Mouse (Mus musculus): ENCODE measurements around the gene Nos1ap. TPM values are rescaled to one million over a fixed set of nuclear protein-coding genes. Genes with fewer than 3 reads are reported as not detected.

Nos1ap gene
- polyA plus RNA-seq (2012; fragmentation: generic; extraction: Trizol) = 0.14 TPM
- long read RNA-seq, experiment 1, partial matches to known transcripts = 0 of 5 reads
- long read RNA-seq, experiment 1, other reads (novel, unspliced or antisense) = 5 of 5 reads
- long read RNA-seq, experiment 2, partial matches to known transcripts = 0 of 1 reads
- long read RNA-seq, experiment 2, other reads (novel, unspliced or antisense) = 1 of 1 reads

DNA sequence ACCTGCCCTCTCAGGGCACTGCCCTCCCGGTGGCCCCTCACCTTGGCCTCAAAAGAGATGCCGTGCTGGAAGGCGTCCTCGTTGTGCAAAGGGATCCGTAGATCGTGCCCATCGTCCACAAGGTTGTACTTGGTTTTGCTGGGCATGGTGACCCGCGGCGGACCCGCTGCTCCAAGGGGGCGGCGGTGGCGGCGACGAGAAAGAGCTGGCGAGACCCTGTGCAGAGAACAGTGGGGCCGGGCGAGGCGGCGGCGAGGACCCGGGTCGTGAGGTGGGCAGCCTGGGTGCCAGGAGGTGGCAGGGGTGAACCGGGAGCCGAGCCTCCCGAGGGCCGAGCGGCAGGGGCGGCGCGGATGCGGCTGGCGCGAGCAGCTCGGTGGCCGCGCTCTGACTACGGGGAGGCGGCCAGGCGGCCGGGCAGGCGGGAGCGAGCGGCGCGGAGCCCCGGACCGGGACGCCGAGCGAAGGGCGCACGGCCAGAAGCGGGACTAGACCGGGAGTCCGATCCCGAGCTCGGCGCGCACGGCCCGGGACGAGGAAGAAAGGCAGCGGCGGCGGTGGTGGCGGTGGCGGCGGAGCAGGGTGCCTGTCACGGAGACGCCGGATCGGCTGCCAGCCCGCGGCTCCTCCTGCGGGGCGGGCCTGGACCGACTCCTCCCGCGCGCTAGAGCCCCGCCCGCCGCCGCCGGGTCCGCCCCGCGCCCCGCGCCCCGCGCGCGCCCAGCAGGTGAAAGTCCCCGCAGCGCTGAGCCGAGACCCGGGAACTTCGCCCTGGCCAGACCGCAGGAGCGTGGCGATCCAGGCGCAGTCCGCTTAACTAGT lies at the start of gene Nos1ap:
Gene Nos1ap (minus strand): TSS at position 643 of the 822 bp plus-strand sequence.
- Histone ChIP-seq H3K79me2 (ENCODE audit: control insufficient read depth, insufficient read depth) (no peaks in the 10 kb centered on the region), H3K79me3 (ENCODE audit: low read depth) (no peaks in the 10 kb centered on the region), H3K27me3 (ENCODE audit: control insufficient read depth, insufficient read depth, insufficient read length) (peaks cover 36% of the 10 kb centered on the region), H3ac (ENCODE audit: control insufficient read depth, insufficient read length, low read depth) (peak within 1 kb of the TSS; percentile 72), H3K4me3 (ENCODE audit: insufficient read depth, poor library complexity, severe bottlenecking) (peak within 1 kb of the TSS; percentile 29), H3K36me3 (ENCODE audit: control insufficient read depth, insufficient read depth) (no peaks in the 10 kb centered on the region)
- no peak for TF ChIP-seq MYOG (IDR thresholded peaks at IDR 0.05; ENCODE audit: control insufficient read depth, extremely low read depth, insufficient read length)
- no peak for TF ChIP-seq MAX (IDR thresholded peaks at IDR 0.05)
- no peak for TF ChIP-seq CTCF (IDR thresholded peaks at IDR 0.05; ENCODE audit: control insufficient read depth, insufficient read depth, insufficient read length)
- TF ChIP-seq USF1 (IDR thresholded peaks at IDR 0.05; ENCODE audit: low read depth) = no peak
- TF ChIP-seq MYOD1 (IDR thresholded peaks at IDR 0.05; ENCODE audit: control insufficient read depth, insufficient read length, low read depth) = no peak
- TF ChIP-seq FOSL1 (IDR thresholded peaks at IDR 0.05; ENCODE audit: insufficient read depth, low read length, poor library complexity, severe bottlenecking) = no peak
- no peak for TF ChIP-seq CEBPB (IDR thresholded peaks at IDR 0.05; ENCODE audit: low read depth)

GRCm38 (mm10) chr1:170638941-170639340 lies 49.3 kb upstream of the Nos1ap start:
- H3K36me3 ChIP-seq (ENCODE audit: control insufficient read depth, insufficient read depth) = no peaks in the 10 kb centered on the region
- no peak overlapping the region for H3K4me3 ChIP-seq (ENCODE audit: insufficient read depth, poor library complexity, severe bottlenecking)
- no peaks in the 10 kb centered on the region for H3K27me3 ChIP-seq (ENCODE audit: control insufficient read depth, insufficient read depth, insufficient read length)
- H3K79me2 ChIP-seq (ENCODE audit: control insufficient read depth, insufficient read depth) = no peaks in the 10 kb centered on the region
- H3ac ChIP-seq (ENCODE audit: control insufficient read depth, insufficient read length, low read depth) = no peak overlapping the region
- no peak for TF ChIP-seq CEBPB (IDR thresholded peaks at IDR 0.05; ENCODE audit: low read depth)
- TF ChIP-seq MYOD1 (IDR thresholded peaks at IDR 0.05; ENCODE audit: control insufficient read depth, insufficient read length, low read depth) = no peak
- TF ChIP-seq MAX (IDR thresholded peaks at IDR 0.05) = no peak
- TF ChIP-seq MYOG (IDR thresholded peaks at IDR 0.05; ENCODE audit: control insufficient read depth, extremely low read depth, insufficient read length) = no peak
- no peak for TF ChIP-seq CTCF (IDR thresholded peaks at IDR 0.05; ENCODE audit: control insufficient read depth, insufficient read depth, insufficient read length)
- TF ChIP-seq FOSL1 (IDR thresholded peaks at IDR 0.05; ENCODE audit: insufficient read depth, low read length, poor library complexity, severe bottlenecking) = no peak
- TF ChIP-seq USF1 (IDR thresholded peaks at IDR 0.05; ENCODE audit: low read depth) = no peak
- no peaks in the 10 kb centered on the region for H3K79me3 ChIP-seq (ENCODE audit: low read depth)

DNA sequence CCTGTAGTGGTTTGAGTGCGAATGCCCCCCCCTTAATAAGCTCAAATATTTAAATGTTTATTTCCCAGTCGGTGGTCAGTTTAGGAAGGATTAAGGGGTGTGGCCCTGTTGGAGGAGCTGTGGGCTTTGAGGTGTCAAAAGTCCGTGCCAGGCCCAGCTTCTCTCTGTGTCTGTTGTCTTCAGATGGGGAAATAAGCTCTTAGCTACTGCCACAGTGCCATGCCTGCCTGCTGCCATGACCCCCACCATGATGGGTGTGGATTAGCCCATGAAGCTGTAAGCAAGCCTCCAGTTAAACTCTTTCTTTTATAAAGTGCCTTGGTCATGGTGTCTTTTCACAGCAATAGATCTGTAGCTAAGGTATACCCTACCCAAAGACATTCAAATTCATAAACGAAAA lies 43.2 kb upstream of the Nos1ap start:
- no peaks in the 10 kb centered on the region for H3K79me3 ChIP-seq (ENCODE audit: low read depth)
- no peaks in the 10 kb centered on the region for H3K79me2 ChIP-seq (ENCODE audit: control insufficient read depth, insufficient read depth)
- H3ac ChIP-seq (ENCODE audit: control insufficient read depth, insufficient read length, low read depth) = no peak overlapping the region
- H3K27me3 ChIP-seq (ENCODE audit: control insufficient read depth, insufficient read depth, insufficient read length) = no peaks in the 10 kb centered on the region
- TF ChIP-seq CEBPB (IDR thresholded peaks at IDR 0.05; ENCODE audit: low read depth) = no peak
- no peak for TF ChIP-seq MYOD1 (IDR thresholded peaks at IDR 0.05; ENCODE audit: control insufficient read depth, insufficient read length, low read depth)
- no peak for TF ChIP-seq CTCF (IDR thresholded peaks at IDR 0.05; ENCODE audit: control insufficient read depth, insufficient read depth, insufficient read length)
- no peaks in the 10 kb centered on the region for H3K36me3 ChIP-seq (ENCODE audit: control insufficient read depth, insufficient read depth)
- no peak overlapping the region for H3K4me3 ChIP-seq (ENCODE audit: insufficient read depth, poor library complexity, severe bottlenecking)

DNA sequence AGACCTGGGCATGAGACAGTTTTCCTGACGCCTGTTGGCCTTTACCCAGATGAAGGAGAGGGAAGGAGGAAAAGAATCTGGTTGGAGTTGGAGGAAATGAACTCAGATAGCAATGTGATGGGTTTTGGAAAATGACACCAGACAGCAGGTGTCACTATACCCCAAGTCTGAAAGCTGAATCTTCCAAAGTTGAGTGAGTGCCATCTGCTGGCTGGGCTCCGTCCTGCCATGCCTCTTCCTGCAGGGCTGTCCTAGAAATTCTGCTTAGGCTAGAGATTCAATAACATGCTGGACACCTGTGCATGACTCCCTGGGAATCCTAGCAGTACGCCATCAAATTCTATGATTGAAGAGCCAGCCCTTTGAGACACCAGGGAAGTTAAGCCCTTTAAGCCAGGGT lies 42.7 kb upstream of the Nos1ap start:
- TF ChIP-seq MYOD1 (IDR thresholded peaks at IDR 0.05; ENCODE audit: control insufficient read depth, insufficient read length, low read depth) = no peak
- TF ChIP-seq CTCF (IDR thresholded peaks at IDR 0.05; ENCODE audit: control insufficient read depth, insufficient read depth, insufficient read length) = peak; percentile 81
- peak; percentile 47 for TF ChIP-seq MAX (IDR thresholded peaks at IDR 0.05)
- no peaks in the 10 kb centered on the region for H3K79me2 ChIP-seq (ENCODE audit: control insufficient read depth, insufficient read depth)
- H3K36me3 ChIP-seq (ENCODE audit: control insufficient read depth, insufficient read depth) = no peaks in the 10 kb centered on the region
- H3K27me3 ChIP-seq (ENCODE audit: control insufficient read depth, insufficient read depth, insufficient read length) = no peaks in the 10 kb centered on the region
- H3K79me3 ChIP-seq (ENCODE audit: low read depth) = no peaks in the 10 kb centered on the region
- no peak overlapping the region for H3K4me3 ChIP-seq (ENCODE audit: insufficient read depth, poor library complexity, severe bottlenecking)
- no peak overlapping the region for H3ac ChIP-seq (ENCODE audit: control insufficient read depth, insufficient read length, low read depth)

- no peak for TF ChIP-seq MYOD1 (IDR thresholded peaks at IDR 0.05; ENCODE audit: control insufficient read depth, insufficient read length, low read depth)
- TF ChIP-seq CEBPB (IDR thresholded peaks at IDR 0.05; ENCODE audit: low read depth) = no peak
- no peak for TF ChIP-seq USF1 (IDR thresholded peaks at IDR 0.05; ENCODE audit: low read depth)
- TF ChIP-seq MYOG (IDR thresholded peaks at IDR 0.05; ENCODE audit: control insufficient read depth, extremely low read depth, insufficient read length) = no peak
- no peak for TF ChIP-seq FOSL1 (IDR thresholded peaks at IDR 0.05; ENCODE audit: insufficient read depth, low read length, poor library complexity, severe bottlenecking)
- TF ChIP-seq CTCF (IDR thresholded peaks at IDR 0.05; ENCODE audit: control insufficient read depth, insufficient read depth, insufficient read length) = no peak
- TF ChIP-seq MAX (IDR thresholded peaks at IDR 0.05) = no peak
- no peaks in the 10 kb centered on the region for H3K36me3 ChIP-seq (ENCODE audit: control insufficient read depth, insufficient read depth)
- H3K4me3 ChIP-seq (ENCODE audit: insufficient read depth, poor library complexity, severe bottlenecking) = no peak overlapping the region
- no peaks in the 10 kb centered on the region for H3K79me2 ChIP-seq (ENCODE audit: control insufficient read depth, insufficient read depth)
- H3K27me3 ChIP-seq (ENCODE audit: control insufficient read depth, insufficient read depth, insufficient read length) = no peaks in the 10 kb centered on the region
- no peak overlapping the region for H3ac ChIP-seq (ENCODE audit: control insufficient read depth, insufficient read length, low read depth)
- H3K79me3 ChIP-seq (ENCODE audit: low read depth) = no peaks in the 10 kb centered on the region
Observed at GRCm38 (mm10) chr1:170631571-170631970, 41.9 kb upstream of the Nos1ap start.

Data from C2C12 (cell line).